Mouse (Mus musculus) thymus, postnatal 36 days (tissue): ENCODE data around the gene Fem1a.
"Not testable (repeated sequence)": the region's sequence is repeated elsewhere in the genome, so short reads cannot be mapped to it uniquely, and the experiment has no call there.

Source experiments
- DNase-seq, 2 experiments: peaks; one replicate each; pipeline ENCODE4 v3.0.0; 2022; ENCODE audit warnings: mixed read lengths in 2 of 2

Fem1a gene

GRCm38 (mm10) chr17:56255863-56256238 lies 759 bp upstream of the Fem1a start:
- peak; percentile 97 for DNase-seq

GRCm38 (mm10) chr17:56257181-56257894 lies 728 bp downstream of the Fem1a start:
- DNase-seq, result no peak

GRCm38 (mm10) chr17:56258269-56258668 lies 1.7 kb downstream of the Fem1a start:
- not testable (repeated sequence) for DNase-seq

GRCm38 (mm10) chr17:56258812-56259211 lies 2.2 kb downstream of the Fem1a start:
- not testable (repeated sequence) for DNase-seq

GRCm38 (mm10) chr17:56259301-56260037 lies 2.9 kb downstream of the Fem1a start:
- no peak for DNase-seq

- no peak for DNase-seq
These were observed 4.6 kb downstream of the Fem1a start for GRCm38 (mm10) chr17:56261166-56261565.

GRCm38 (mm10) chr17:56262645-56263094 lies 6.1 kb downstream of the Fem1a start:
- DNase-seq, result no peak

GRCm38 (mm10) chr17:56264020-56264419 lies 7.4 kb downstream of the Fem1a start:
- DNase-seq, result peak; percentile 76

GRCm38 (mm10) chr17:56265011-56265410 lies 8.4 kb downstream of the Fem1a start:
- DNase-seq, result no peak

GRCm38 (mm10) chr17:56265869-56266268 lies 9.3 kb downstream of the Fem1a start:
- DNase-seq, result no peak

- DNase-seq, result no peak
These were observed 9.7 kb downstream of the Fem1a start for GRCm38 (mm10) chr17:56266271-56266670.

GRCm38 (mm10) chr17:56269153-56269630 lies 12.6 kb downstream of the Fem1a start:
- peak; percentile 45 to 68 for DNase-seq

GRCm38 (mm10) chr17:56269741-56270140 lies 13.1 kb downstream of the Fem1a start:
- DNase-seq, result no peak

GRCm38 (mm10) chr17:56271609-56272253 lies 15.1 kb downstream of the Fem1a start:
- DNase-seq, result no peak

GRCm38 (mm10) chr17:56272644-56273043 lies 16.0 kb downstream of the Fem1a start:
- DNase-seq, result no peak

- no peak for DNase-seq
These were observed 16.9 kb downstream of the Fem1a start for GRCm38 (mm10) chr17:56273482-56273881.

- no peak for DNase-seq
These were observed 17.4 kb downstream of the Fem1a start for GRCm38 (mm10) chr17:56273986-56274385.

- no peak for DNase-seq
These were observed 19.4 kb downstream of the Fem1a start for GRCm38 (mm10) chr17:56275842-56276480.

- peak; percentile 68 to 80 for DNase-seq
These were observed 20.3 kb downstream of the Fem1a start, which contains the start of gene Ticam1 for GRCm38 (mm10) chr17:56276643-56277566. TSS of gene Ticam1 (minus strand) at chr17:56276786.

GRCm38 (mm10) chr17:56277567-56277893 lies 20.9 kb downstream of the Fem1a start:
- DNase-seq, result no peak

GRCm38 (mm10) chr17:56278340-56278739 lies 21.7 kb downstream of the Fem1a start:
- no peak for DNase-seq
